Mouse (Mus musculus) testis, postnatal 10 days (tissue): ENCODE data around the gene Ints6.
"Not testable (repeated sequence)": the region's sequence is repeated elsewhere in the genome, so short reads cannot be mapped to it uniquely, and the experiment has no call there.

Experiments used
- DNase-seq: peaks from one replicate; pipeline ENCODE4 v3.0.0; 2021; ENCODE audit warnings: low spot score

Gene Ints6

DNA sequence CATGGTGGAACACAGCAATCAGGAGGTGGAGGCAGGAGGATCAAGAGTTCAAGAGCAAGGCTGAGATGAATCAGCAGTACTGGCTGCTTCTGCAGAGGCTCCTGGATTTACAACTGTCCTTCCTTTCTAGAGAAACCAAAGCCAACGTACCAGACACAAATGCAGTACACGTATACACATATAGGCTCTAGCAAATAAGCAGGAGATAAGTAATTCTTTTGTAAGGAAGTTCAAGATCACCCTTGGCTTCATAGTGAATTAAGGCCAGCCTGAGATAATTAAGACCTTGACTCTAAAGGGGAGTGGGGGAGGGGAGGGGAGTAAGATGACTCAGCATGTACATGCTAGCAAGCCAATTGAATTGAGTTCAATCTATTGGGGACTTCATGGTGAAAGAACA lies 9.5 kb downstream of the Ints6 start:
- no peak for DNase-seq

DNA sequence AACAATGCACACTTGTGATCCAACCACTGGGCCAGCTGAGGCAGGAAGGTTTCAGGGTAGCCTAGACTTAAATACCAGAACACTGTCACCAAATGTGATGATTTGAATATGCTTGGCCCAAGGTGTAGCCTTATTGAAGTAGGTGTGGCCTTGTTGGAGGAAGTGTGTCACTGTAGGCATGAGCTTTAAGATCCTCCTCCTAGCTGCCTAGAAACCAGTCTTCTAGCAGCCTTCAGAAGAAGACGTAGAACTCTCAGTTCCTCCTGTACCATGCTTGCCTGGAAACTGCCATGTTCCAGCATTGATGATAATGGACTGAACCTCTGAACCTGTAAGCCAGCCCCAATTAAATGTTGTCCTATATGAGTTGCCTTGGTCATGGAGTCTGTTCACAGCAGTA lies 25.3 kb downstream of the Ints6 start:
- no peak for DNase-seq

- no peak for DNase-seq
These were observed 27.3 kb downstream of the Ints6 start for GRCm38 (mm10) chr14:62733666-62734065.

GRCm38 (mm10) chr14:62731902-62732301 lies 29.1 kb downstream of the Ints6 start:
- no peak for DNase-seq

GRCm38 (mm10) chr14:62724560-62724959 lies 36.4 kb downstream of the Ints6 start:
- no peak for DNase-seq

DNA sequence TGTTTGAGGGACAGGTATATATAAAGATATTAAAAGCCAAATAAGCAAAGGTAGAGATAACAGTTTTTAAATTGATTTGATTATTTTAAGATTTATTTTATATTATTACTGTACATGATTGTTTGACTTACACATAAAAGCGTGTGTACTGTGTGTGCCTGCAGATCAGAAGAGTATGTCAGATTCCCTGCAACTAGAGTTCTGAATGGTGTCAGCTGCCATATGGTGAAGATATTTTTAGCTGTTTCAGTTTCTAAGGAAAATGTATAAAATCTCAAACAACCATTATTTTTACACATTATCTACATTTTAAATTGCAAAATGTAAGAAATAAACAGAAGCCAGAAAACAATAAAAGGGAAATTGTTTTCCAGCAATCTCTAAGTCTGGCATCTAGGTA lies 39.3 kb downstream of the Ints6 start:
- no peak for DNase-seq

- no peak for DNase-seq
These were observed 42.8 kb downstream of the Ints6 start for GRCm38 (mm10) chr14:62718161-62718560.

DNA sequence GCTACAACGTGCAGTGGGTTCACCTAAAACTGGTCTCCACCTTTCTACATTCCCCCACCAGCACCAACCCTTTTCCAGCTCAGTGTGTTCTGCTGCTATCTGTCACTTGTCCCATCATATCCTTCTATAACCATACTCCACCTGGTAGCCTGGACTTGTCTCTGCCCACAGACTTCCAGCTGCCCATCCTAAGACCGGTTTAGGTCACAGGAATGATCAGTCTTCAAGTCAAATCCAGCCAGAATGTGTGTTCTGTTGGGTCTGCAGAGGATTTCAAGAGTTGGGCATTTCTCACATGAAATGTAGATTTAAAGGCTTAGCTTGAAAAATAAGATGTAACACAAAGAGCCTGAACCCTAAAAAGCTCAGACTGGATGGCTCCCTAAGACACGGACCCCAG lies 87.3 kb downstream of the Ints6 start:
- DNase-seq, result no peak

DNA sequence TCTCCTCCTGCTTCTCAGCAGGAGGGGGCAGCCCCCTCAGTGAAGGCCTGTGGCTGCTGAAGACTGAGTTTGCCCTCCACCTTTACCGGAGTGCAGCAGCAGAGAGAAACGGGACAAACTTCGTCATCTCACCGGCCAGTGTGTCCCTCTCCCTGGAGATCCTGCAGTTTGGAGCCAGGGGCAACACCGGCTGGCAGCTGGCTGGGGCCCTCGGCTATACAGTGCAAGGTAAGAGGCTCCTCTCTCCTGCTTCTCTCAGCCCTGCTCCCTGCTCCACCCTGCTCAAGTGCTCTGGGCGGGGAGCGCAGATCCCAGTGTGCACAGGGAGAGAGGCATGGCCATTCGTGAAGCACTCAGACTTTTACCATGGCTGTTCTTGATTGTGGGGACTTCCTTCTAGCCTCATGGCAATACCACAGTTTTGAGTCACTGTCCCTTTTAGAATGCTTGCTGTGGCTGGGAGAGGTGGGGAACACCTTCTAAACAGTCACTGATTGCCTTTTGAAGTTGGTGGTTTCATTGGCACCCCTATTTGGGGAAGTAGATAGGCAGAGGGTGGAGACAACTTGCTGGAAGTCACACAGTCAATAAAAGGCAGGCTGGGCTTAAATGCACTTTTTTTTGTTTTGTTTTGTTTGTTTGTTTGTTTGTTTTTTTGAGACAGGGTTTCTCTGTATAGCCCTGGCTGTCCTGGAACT lies 95.8 kb downstream of the Ints6 start:
- no peak for DNase-seq

DNA sequence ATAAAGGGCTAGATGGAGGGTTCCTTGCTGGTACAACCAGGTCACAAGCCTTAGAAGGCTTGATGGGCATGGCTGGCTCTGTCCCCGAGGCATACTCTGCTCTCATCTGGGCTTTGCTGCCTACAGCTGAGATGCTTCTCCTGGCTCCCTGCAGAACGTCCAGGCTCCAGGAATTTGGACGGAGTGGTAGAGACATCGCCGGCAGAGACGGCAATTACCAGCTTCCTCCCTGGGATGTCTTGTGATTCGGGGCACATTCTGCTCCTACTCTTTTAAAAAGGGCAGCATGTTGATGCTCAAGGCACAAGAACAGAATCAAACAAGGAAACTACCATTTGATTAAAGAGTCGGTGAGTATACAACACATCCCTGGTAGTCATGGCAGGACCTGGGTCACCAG lies 97.6 kb downstream of the Ints6 start, which contains the start of gene Serpine3:
Serpine3 (plus strand) TSS at position 301 of the 400 bp plus-strand sequence.
- DNase-seq, result no peak

- no peak for DNase-seq
These were observed 98.6 kb downstream of the Ints6 start for GRCm38 (mm10) chr14:62662381-62662780.

- no peak for DNase-seq
These were observed 103.5 kb downstream of the Ints6 start for GRCm38 (mm10) chr14:62657469-62657868.

DNA sequence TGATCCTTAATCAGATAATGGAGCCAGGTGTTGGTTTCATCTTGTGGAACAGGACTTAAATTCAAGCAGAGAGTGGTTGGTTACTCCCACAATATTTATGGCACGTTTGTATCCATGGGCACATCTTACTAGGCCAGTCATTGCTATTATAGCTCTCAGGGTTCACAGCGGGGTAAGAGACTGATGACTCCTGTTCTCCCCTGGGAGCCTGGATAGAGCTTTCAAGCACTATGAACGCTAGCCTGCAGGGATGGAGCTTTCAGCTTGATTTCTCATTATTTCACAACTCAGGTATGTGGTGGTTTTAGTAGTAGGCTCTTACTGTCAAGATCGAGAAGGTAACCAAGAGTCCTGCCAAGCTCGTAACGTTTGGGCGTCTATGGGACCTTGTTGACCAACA lies 105.0 kb downstream of the Ints6 start:
- no peak for DNase-seq

- DNase-seq, result no peak
These were observed 109.2 kb downstream of the Ints6 start for GRCm38 (mm10) chr14:62651771-62652170.

GRCm38 (mm10) chr14:62650376-62650775 lies 110.6 kb downstream of the Ints6 start:
- DNase-seq, result no peak

DNA sequence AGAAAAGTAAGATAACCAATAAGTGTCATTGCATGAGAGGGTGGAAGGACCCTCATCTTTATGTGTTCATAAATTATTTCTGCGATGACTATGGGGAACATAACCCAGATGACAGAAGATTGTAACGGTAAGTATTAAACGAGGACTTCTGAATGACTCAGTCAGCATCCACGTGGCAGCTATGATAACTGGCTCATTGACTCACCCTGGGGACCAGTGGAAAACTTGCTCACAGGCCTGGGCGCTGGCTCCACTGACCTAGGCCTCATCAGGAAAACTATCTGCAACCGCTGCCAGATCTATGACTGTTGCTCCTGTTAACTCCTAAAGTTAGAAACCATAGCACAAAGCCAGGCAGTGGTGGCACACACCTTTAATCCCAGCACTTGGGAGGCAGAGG lies 112.6 kb downstream of the Ints6 start:
- DNase-seq, result no peak

DNA sequence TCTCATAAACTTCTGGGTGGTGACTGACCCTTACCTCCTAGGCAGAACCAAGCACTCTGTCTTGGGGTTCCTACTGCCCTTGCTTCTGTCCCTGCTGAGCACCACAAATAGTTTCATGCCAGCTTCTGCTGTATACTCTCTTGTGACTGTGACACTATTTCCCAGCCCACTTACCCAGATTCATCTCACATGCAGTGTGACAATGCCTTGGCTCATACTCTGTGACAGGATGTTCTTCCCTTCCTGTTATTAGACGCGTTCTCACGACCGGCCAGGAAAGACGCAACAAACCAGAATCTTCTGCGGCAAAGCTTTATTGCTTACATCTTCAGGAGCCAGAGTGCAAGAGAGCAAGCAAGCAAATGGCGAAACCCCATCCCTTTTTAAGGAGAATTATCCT lies 118.6 kb downstream of the Ints6 start:
- not testable (repeated sequence) for DNase-seq

DNA sequence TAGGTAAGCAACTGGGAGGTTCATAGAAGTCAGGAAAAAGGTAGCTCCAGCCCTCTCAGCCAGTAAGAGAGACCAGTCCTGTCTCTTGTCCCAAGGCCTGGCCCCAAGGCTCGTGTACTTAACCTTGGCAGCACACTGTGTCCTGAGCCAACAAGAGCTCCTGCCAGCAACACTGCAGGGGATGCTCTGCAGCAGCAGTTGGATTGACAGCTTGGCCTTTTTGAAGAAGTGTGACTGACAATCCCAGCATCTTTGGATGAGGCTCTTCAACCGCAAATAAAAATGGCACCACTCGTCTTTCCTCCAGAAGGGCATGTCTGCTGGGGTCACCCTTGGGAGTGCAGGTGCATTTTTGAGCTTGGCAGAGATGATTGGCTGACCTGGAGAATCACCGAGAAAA lies 120.6 kb downstream of the Ints6 start:
- DNase-seq, result no peak

- DNase-seq, result no peak
These were observed 121.4 kb downstream of the Ints6 start for GRCm38 (mm10) chr14:62639551-62639950.

GRCm38 (mm10) chr14:62639111-62639510 lies 121.9 kb downstream of the Ints6 start:
- no peak for DNase-seq

- no peak for DNase-seq
These were observed 122.6 kb downstream of the Ints6 start for GRCm38 (mm10) chr14:62638345-62638702.

DNA sequence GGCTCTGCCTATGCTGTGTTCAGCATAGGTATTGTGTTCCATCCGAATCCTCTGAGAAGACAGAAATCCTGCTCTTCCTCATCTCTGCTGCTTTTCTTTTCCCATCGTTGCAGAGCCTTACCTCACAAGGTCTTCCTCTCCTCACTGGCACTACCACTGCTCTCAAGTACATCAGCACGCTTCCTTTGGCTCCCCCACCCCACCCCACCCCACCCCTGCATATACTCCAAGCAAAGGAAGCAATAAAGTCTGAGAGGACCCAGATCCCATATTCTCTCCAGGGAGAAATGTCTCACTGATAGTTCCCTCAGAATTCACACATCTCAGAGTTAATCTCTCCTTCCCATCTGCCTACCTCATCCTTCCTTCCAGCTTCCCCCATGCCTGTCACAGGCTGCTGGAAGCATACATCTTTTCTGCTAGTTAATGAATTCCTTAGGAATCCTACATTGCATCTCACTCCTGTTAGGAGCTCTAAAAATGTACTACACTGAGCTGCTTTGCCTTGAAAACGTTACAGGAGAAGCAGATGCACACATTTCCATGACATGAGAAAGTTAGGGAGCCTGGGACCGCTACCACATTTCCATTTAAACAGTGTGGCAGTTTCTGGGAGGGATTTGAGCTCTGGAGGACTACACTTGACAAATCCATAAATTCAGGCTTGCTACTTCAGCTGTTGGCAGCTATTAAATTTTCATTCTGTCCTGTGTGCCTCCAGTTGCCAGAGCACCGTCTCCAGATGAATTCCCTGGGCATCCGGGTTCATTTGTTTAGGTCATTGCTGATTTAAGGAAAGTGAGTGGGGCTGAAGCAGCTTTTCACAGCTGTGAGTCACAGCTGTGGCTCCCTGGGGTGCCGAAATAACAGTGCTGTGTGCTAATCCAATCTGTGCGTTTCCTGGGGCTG lies 123.3 kb downstream of the Ints6 start:
- DNase-seq, result no peak

GRCm38 (mm10) chr14:62627951-62628350 lies 133.0 kb downstream of the Ints6 start:
- no peak for DNase-seq
